Mouse (Mus musculus): ENCODE data around the gene Lrrc25.

Gene Lrrc25

DNA sequence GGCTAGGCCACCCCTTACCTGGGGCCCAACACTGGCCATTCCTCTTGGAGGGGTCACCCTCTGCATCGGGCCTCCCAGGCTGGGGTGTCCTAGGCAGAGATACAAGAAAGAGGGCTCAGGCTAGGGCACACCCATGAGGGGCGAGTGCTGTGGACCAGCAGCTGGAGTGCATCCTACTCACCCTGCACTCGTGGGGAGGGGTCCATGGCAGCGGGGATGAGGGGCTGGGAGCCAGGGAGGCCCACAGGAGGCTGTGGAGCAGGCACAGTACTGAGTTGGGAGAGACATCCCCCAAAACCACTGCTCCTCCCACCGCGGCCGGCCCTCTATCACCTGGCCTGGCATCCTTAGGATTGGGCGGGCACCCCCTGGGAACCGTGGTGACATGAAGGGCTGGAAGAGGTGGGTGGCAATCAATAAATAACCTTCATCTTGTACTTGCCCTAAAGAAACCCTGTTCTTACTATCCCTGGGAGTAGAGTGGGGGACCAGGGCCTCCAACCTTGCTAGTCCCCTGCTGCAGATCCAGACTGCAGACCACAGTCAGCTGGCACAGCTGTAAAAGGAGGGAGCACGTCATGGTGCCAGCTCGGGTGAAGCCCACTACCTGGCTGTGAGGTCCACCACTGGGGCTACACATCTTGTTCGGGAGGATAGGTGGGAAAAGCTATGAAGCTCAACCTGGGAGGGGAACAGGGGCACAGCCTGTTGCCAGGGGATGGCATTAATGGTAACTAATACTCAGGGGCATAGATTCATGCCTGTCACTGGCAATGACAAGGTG lies 16.3 kb upstream of the Lrrc25 start:
- DNase-seq (ENCODE audit: low read depth): no peak

DNA sequence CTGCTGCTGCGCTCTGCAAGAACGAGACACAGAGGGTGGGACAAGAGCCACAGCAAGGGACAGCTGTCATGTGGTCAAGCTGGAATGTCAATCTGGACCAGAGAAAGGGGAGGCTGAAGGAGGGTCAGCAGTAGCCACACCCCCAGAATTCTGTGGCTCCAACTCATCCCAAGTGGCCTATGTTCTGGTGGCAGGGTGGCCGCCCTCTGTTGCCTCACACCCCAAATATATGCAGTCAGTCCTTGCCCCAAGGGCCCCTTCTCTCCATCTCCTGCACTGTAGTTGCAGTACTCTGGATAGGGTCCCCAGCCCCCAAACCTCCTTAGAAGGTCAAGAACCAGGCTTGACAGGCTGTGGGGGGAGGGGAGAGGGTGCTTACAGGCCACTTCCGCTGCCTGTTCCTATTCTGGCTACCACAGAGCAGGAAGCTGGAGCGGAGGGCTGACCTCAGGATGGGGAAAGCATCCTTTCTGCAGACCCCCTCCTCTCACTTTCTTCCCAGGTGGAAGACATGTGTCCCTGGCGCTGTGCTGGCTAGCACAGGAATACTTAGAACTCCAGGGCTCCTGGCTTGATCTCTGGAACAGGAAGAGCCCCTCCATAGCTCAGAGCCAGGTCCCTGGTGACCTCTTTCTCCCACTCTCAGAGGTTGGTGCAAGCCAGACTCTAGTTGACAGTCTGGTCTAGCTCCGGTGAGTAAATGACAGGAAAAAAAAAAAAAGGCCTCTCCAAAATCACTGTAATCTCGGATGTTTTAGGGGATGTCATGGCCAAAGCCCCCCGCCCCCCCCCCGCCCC lies 15.3 kb upstream of the Lrrc25 start:
- no peak for DNase-seq (ENCODE audit: low read depth)

DNA sequence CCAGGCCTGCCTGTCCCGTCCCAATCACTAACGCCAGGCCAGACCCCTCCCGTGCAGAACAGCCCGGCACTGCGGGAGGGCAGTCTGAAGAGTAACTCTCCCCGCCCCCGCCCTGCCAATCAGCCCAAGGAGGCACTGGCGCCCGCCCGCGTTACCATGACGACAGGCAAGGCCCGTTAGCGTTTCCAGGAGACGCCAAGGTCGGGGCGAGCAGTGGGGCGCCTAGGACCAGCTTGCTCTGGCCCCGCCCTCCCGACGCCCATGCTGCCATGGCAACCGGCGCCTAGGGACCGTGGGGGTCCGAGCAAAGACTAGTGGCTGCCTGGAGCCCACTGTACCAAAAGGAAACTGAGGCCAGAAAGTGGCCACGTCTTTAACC lies 14.7 kb upstream of the Lrrc25 start:
- DNase-seq (ENCODE audit: low read depth): no peak

DNA sequence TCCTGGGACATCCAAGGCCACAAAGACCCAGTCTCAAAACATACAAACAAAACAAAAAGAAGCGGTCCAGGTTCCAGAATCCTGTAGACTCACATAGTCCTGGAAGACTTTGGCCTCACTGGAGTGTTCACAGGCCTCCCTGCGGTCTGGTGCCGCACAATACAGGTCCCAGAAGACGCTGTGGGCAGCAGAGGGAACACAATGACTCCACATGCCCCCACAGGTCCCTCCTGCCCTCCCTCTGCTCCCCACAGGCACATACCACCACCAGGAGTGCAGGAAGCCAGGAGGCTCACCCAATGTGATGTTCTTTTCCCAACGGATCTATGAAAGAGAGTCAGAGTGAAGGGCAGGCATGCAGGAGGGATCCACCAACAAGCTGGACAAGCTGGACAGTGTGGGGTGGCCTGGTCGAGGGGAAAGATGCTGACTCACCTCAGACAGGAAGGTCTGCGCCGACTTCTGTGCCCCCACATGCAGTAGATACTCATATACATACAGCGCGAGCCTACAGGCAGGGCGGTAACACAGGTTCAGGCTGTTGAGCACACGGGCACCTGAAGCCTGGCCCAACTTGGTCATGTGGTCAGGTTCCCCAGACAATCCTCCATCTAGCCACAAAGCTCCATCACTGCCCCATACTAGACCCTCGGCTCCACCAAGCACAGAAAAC lies 13.7 kb upstream of the Lrrc25 start:
- DNase-seq (ENCODE audit: low read depth): no peak

DNA sequence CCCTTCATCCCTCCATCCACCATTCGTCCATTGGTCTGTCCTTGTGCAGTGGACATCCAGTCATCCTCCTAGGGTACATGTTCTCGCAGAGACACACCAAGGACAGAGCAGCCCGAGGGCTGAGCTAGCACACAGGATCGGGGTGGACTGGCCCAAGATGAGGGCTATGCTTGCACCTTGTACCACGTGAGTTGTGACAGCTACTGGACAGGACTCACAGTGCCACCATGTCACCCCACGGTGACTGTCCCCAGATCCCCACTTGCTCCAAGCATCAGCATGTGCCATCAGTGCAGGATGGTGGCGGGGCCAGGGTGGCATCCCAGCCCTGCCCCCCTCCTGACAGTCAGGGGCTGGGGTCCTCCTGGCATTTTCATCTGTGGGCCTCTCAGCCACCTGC lies 11.4 kb upstream of the Lrrc25 start:
- no peak for DNase-seq (ENCODE audit: low read depth)

DNA sequence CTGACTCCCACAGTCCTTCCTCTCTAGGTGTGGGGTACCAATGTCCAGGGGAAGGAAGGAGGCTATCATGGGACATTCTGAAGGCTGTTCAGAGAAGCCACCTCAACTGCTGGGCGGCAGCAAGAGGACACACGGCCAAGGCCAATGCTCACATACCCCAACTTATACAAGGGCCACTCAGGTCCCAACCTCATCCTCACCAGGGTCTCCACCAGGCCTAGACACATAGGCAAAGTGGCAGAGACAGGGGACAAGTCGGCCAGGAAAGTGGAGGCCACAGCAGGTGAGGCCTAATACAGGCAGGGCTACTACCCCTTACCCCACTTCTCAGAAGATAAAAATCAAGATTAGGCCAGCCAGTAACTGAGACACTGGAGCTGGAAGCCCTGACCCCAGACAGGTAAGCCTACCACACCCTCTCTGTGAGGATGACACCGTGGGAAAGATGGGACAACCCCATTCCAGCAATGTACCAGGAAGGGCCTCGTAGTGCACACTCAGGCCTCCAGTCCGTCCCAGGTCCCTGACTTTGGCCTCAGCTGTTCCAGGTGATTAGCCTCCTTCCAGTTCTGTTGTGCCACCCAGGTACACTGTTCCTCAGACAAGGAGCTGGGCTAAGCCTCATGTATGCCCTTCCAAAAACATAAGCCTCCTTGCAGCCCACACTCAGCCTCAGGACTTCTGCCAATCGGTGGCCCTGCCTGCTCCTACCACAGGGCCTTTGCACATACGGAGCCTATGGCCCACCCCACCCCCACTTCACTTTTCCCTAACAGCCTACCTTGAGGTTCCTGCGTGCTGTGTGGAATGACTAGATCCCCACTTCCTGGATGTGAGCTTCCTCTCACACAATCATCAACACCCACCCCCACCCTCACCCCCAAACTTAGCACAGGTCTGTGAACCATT lies 9.8 kb upstream of the Lrrc25 start:
- no peak for DNase-seq (ENCODE audit: low read depth)

DNA sequence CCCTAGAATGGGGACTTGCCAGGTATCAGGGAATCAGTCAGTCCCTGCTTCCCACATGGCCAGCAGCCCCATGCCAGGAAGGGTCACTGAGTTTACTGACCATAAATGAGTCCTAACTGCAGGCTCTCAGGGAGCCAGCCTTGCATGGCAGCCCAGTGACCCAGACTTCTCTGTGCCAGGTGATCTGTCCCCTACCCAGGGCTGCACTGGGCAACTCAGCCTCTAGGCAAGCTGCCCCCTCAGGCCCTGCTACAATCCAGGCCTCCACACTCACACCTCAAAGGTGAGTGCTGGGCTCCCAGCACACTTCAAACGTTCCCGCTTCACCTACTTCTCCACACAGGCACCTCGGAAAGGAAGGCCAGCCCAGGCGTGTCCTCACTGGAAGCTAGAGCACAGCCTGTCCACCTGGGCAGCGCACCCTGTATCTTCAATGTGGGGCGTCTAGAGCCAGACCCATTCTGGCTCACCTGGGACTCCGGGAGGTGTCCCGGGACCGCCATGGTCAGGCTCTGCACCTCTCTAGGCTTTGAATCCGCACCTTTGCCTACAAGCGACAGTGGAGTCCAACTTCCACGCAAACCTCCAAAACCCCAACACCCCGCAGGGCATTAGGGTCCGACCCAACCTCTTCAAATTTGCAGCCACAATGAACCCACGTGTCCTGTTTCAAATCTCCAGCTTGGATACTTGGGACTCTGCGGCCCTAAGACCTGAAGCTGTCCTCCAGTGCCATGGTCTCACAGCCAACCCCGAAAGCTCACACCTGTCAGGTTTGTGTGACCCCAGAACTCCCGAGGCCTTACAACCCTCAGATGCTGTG lies 9.0 kb upstream of the Lrrc25 start:
- no peak for DNase-seq (ENCODE audit: low read depth)

DNA sequence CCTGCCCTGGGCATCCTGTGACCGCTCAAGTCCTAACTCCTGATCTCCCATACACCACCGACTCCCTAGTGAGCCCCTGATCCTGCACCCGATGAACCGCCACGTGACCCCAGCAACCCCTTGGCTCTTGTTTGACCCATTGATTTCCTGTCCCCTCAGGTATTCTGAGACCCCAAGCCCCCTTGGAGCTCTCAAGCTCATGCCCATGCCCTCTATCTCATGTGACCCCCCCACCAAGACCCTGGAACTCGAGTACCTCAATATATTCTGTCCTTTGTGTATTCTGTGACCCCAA lies 8.4 kb upstream of the Lrrc25 start:
- peak; percentile 36 for DNase-seq (ENCODE audit: low read depth)

DNA sequence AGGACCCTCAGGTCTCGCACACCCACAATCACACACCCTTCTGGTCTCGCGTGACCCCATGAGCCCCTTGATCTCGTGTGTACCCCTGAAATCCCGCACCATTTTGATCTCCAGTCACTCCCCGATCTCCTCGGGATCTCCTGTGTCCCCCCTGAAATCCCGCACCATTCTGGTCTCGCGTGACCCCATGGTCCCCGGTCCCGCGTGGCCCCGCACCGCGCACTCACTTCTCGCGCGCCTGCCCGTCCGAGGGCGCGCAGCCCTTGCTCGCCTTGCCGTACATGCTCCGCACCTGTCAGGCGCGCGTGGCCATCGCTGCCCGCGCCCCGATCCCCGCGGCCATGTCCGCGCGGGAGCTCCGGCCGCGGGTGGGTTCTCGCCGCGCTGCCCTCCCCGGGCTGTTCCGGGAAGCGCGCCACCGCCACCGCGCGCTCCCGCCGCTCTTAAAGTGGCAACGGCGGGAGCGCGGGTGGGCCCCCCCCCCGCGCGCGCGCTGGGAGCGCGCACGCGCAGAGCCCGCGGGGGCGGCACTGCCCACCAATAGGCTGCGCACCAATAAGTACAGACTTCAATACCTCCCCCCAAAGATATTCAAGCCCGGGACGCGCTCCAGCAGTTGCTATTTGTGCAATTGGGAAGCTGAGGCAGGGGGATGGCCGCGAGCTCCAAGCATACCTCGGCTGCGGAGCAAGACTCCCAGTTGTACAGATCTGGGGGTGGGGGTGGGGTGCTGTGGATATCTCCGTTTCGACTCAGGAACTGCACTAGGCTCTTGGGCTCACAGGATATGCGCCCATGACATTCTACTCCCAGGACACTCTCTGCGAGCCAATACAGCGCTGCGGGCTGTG lies 7.8 kb upstream of the Lrrc25 start:
- DNase-seq (ENCODE audit: low read depth): peak; percentile 90

DNA sequence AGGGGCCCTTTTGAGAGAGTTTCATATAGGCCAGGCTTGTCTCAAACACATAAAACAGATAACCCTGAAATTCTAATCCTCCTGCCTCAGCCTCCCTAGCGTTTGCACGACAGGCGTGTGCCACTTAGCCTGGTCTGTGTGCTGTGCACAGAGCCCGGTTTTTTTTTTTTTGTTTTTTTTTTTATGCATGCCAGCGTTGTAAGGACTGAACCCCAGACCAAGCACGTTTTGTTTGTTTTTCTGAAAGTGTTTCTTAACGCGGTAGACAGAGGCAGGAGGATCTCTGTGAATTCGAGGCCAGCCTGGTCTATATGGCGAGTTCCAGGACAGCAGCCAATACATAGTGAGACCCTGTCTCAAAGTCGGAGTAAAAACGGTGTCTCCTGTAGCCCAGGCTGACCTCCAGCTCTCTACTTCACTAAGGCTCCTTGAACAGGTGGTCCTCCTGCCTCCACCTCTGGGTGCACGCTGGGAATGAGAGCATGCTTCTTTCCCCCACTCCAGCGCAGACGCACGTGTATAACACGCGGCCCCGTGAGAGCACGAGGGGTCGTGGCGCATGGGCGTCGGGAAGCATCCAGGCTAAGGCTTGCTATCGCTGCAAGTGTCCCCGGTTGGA lies 7.1 kb upstream of the Lrrc25 start, which contains the start of gene Ssbp4:
Gene Ssbp4 (minus strand): TSS at position 124 of the 619 bp plus-strand sequence.
- no peak for DNase-seq (ENCODE audit: low read depth)

DNA sequence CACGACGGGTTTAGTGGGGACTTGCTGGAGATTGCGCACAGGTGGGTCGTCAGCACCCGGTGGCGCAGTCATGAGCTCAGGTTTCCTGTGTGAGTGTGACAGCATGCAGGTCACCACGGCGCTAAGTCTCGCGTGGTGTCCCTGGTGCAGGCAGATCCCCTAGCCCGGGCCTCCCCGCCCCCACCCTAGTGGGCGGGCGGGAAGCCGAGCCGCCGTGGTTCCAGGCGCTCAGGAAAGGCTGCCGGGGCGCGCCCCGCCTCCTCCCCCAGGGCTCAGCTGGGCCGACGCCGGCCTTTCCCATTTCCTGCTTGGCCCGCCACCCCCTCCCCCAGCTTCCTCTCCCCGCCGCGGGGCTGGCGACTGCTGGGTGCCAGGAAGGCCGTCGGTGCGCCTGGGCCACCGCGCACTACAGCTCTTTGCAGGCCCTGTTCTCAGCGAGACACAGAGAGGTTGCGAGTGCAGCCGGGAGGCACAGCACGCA lies 6.5 kb upstream of the Lrrc25 start:
- DNase-seq (ENCODE audit: low read depth): peak; percentile 94

DNA sequence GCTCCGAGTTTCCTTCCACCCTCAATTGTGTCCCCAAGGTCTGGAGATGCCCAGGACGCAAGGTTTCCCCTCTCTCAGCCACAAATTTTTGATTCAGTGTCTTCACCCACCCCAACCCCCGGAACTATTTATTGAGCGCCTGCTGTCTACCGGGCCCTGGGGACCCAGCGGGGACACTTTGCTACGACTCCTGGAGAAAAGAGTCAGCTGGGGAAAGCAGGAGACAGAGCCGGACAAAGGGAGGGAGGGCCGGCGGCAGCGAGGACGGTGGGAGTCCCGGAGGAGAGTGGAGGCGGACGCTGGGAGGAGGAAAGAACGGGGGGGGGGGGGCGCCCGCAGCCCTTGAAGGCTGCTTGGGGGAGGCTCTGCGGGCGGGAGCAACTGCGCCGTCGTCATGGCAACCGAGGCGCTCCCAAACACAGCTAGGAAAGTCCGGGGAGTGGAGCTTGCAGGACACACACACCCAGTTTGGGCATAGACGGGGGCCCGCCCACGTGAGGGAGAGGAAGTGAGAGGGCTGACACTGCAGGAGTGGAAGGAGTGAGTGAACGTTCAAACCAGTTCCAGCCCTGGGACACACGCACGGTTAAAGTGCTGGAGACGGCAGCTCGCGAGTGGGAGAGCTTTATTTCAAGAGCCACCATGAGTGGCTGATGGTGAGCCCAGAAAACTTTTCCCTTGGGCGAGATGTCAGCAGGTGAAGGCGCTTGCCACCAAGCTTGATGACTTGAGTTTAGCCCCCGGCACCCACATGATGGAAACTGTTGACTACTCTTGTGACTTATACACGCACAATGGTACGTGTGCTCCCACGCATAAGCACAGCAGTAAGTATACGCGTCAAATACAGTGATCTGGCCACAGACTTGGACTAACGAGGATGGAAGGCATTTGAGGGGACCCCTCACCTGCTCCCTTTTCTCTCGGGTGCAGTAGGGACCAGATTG lies 5.8 kb upstream of the Lrrc25 start:
- DNase-seq (ENCODE audit: low read depth): peak; percentile 96

DNA sequence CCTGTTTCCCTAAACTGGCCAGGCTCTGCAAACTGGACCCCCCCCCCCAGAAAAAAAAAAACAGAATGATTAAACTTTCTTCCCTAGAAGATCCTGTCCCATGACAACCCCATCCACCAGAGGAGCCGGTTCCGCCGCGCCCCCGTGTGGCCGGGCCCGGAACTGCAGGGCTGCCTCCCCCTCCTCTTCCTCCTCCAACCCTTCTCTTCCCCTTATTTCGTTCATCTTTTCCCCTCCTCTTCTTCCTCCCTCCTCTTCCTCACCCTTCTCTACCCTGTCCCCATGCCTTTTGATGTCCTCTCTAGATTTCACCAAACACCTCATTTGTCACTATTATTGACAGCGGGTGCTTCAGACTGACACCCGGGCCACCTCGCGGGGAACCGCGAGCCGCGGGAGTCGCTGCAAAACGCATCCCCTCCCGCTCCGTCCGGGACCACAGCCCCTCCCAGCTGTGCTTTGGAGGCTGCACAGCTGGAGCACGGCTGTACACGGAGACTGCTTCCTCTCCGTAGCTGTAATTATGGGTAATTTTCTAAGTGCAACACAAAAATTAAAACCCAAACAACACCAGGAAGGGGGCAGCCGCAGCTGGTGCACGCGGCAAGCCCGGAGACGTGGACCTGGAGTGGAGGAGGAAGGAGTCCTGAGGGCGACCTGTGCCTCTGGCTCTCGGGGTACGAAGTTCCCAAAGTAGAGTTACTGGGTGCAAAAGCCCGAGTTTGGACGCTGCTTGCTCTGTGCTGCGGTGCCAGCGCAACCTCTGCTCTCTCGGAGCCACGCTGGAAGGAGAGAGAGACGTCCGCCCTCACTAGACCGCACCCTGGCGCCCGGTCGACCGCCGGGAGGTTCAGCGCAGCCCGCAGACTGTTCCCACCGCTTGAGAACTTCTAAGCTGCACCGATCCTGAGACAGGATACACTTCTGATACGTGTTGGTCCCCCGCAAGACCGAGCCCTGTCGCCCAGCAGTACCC lies 4.9 kb upstream of the Lrrc25 start:
- peak; percentile 84 for DNase-seq (ENCODE audit: low read depth)

DNA sequence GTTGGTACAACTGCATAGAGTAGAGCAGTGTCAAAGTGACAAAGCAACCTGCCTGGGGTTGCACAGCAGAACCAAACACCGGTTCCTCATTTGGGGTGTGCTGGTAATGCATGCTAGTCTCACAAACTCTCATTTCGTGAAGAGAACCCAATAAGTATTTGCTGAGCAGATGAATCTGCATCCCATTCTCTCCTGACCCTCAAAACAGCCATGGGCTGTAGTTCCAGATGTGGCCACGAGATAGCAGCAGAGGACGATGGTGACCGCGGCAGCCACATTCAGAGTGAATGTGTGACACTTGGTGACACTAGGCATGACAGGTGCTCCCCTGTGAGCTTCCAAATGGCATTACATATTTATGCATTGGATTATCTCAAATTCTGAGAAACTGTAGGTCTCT lies 4.1 kb upstream of the Lrrc25 start:
- peak; percentile 93 for DNase-seq (ENCODE audit: low read depth)

DNA sequence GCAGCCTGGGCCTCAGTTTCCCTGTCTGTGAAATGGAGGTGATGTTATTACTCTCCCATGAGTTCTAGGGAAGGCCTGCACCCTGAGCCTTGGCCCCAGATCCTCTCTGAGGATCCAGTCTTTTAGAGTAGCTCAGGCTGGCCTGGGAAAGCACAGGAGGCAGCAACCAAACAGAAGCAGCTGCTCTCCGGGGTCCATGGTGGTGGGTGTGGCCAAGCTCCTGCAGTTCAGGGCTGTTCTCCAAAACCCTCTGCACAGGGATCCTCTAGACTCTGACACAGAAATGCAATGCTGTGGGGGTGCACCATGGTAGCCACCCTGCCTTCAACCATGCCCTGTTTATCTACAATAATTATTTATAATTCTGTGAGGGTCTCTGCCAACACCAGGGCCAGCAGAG lies 2.2 kb upstream of the Lrrc25 start:
- no peak for DNase-seq (ENCODE audit: low read depth)

DNA sequence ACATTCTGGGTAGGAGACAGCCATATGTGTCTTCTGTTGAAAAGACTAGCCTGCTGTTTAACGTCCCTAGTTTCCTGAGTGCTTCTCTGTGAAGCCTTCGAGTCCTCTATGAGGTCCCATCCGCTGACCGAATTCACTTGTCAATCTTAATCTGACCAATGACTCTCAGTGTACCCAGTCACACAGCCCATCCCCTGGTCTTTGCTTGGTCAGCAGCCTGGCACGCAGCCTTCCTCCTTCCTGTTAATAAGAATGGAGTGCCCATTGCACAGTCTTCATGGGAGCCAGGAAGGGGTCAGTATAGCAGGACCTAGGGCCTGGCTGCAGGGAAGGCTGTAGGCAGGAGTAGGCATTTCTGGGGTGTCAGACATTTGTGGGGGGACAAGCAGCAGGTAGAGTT lies 1.5 kb upstream of the Lrrc25 start:
- peak; percentile 33 for DNase-seq (ENCODE audit: low read depth)

DNA sequence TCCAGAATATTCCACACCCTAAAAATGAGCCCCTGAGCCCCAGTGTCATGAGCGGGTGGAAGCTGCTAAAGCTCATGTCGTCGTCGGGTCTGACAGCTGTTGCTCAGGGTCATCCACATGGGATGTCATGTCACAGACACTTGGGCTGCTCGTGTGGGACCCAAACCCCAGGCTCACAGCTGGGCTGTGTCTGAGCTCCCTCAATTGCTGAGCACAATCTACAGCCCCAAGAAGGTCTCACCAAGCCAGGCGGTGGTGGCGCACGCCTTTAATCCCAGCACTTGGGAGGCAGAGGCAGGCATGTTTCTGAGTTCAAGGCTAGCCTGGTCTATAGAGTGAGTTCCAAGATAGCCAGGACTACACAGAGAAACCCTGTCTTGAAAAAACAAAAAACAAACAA lies 674 bp upstream of the Lrrc25 start:
- DNase-seq (ENCODE audit: low read depth): no peak
